Mouse (Mus musculus) liver, adult (tissue): Measurements from ENCODE around the gene Pla2g2f.

Experiments
- GATA4 ChIP-seq: IDR thresholded peaks from 2 replicates; pipeline ENCODE4 v1.6.1; 2014; ENCODE audit warnings: mild to moderate bottlenecking, low read length; ENCODE audit not compliant: insufficient replicate concordance

Gene Pla2g2f

DNA sequence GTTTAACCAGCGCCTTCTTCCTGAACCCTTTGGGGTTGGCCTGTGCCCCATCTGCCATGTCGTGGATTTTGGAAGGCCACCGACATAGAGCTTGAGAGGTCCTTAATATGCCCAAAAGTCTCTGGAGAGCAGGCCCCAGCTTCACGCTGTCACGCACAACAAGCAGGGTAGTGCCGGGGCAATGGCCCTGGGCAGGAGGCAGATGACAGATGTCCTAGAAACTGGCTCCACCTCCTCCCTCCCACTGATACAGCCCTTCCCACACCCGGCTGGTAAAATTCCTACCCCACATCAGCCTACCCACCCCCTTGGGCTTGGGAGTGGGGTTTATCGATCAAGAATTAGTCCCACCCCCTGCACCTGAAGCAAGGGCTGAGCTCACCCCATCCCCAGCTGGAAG is at the start of gene Pla2g2f:
Gene Pla2g2f, minus strand, starts transcription at position 211 of the 400 bp plus-strand sequence.
- no peak for TF ChIP-seq GATA4

DNA sequence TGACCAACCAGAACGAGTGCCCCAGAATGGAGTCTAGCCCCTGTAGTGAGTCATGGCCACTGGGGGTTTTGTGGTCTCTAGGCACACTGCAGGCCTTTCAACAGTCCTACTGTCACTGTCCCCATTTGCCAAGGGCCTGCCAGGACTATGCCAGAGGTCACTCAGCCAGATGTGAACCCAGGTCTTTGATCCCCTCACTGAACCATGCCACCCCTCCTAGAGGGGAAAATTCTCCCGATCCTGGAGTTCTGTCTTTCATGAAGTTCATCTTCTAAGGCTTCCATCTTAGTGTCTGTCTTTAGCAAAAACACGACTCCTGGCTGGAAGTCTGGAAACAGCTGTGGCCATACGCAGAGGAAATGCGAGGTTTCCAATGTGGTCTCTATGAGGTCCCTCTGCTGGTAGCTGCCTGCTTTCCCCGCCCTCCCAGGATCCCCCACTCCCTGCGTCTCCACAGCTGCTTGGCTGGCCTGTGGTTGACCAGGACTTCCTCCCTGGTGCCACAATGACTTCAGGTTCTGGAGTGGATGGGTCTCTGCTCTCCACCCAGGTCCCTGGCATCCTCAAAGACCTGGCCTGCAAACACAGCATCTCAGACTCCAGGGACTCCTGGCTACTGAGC is 49.6 kb upstream of the Pla2g2f start:
- no peak for TF ChIP-seq GATA4

DNA sequence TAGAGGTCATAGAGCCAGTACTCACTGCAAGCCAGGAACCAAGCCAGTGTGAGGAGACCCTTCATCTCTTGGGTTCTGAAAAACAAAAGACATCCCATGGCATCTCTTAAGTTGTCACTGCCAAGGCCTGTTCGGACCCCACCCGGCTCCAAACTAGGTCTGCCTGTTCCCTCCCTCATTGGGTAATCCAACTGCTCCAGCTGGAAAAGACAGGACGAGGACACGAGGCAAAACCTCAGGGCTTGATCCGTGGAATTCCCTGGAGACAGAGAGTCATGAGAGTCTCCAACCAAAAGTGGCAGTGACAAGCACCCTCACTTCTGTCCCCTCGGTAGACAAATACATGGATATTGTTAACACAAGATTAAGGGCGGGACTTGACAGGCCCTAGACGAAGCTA is 48.7 kb upstream of the Pla2g2f start:
- TF ChIP-seq GATA4 = no peak

DNA sequence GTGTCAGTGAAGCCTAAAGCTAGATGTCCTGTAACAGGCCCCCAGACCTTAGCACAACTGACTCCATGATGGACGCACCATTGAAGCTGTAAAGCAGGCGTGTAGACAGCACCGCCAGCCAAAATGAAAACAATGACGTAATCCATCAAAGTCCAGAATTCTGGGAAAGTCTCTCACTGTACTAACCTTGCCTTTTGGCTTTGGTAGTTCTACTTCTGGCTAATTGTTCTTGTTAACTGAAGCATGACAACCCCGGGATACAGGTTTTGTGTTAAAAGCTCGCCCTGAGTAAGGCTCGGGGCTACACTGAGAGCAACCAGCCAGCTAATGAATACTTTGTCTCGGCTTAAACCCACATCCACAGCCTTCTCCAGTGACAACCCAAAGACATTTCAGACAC is 47.8 kb upstream of the Pla2g2f start:
- no peak for TF ChIP-seq GATA4

DNA sequence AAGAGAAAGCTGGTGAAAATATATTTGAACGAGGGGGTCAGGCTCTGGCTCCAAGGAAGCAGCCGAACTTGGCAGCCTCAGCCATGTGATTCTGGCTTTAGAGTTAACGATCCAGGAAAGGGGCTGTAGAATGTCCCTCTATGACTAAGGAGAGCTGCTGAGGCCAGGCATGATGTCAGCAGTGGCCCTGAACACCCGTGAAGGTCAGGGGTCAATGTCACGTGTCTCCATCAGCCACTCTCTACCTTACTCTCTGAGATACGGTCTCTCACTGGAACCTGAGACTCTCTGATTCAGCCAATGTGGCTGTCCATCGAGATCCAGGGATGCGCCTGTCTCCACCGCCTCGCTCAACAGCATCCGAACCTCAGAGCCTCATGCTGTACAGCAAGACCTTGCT is 45.5 kb upstream of the Pla2g2f start:
- TF ChIP-seq GATA4 = no peak

DNA sequence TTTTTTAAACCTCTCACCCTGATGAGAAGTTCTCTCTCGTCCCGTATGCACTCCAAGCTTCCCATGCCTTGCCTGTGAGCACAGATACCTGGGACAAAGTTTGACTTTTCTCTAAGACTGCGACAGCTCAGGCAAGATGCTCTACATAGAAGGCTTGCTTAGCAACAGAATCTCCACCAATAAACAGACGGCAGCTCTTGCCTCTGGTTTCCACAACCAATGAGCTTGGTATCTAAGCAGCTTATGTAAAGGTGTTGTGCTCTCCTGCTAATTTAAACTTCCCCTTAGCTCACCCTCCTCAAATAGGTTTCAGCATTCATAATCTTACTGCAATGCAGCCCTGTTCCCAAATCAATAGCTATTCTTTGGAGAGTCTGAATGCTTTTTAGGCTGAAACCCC is 44.2 kb upstream of the Pla2g2f start:
- TF ChIP-seq GATA4 = no peak

DNA sequence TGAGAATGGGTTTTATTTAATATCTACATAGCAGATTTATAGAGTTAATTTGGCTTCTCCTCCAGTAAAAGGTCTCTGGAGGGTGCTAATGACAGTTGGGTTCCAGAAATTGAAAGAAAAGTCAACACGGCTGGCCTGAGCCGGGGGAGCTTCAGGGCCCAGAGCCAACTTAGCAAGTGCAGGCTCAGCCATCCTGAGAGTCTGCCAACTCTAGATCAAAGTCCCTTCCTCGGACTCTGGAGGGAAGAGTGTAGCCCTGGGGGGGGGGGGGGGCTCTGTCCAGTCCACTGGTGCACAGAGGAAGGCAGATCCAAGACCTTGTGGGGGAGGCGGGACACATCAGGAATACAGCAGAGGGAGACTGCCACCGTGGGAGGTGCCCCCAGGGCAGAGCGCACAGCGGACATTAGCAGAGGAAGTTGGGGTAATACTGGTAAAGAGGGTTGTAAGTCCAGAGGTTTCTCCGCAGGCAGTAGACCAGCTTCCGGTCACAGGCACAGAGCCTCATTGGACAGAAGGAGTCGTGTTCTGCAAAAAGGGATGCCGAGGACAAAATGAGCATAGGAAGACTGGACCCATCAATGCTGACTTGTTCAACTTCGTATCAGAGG is 42.8 kb upstream of the Pla2g2f start:
- no peak for TF ChIP-seq GATA4

DNA sequence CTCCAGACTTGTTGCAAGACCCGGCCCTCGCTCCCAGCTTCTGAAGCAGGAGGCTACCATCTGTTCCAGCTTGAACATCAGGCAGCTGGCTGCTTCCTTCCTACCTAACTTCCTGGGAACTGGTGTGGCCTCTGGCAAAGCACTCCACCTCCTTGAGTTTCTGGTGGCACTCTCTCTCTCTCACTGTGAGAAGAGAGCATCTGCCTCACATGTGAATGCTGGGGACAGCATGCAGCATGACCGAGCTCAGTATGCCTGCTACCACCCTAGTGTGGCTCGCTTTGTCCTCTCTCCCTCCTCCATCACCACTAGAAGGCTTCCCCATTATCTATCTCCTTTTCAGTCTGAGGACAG is 39.8 kb upstream of the Pla2g2f start:
- TF ChIP-seq GATA4 = no peak

DNA sequence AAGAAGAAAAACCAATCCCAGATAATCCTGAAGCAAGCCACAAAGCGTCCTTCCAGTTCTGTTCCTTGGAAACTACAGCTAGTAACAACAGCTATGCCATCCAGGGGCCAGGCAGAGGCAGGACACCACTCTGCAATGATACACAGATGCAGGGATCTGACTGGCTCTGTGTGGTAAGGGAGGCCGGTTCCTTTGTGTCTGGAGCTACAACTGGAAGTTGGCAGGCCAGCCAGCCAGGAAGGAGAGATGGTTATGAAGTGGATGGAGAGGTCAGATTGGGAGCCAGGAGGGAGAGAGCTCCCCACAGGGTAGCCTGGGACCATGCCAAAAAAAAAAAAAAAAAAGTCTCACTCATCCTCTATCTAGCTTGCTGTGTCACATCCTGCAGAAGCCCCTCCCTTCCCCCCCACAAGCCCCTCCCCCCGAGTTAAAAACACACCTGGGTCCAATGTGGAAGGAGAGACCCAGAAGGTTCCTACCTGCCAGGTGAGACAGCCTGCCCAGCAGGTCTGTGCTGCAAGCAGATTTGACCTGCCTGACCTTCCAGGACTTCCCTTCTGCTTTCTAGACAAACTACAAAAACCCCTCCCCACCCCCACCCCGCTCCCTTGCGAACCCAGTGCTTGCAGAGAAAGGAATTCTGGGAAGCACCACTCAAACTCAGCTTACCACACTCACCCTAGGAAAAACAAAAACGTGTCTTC is 39.2 kb upstream of the Pla2g2f start:
- TF ChIP-seq GATA4 = no peak

DNA sequence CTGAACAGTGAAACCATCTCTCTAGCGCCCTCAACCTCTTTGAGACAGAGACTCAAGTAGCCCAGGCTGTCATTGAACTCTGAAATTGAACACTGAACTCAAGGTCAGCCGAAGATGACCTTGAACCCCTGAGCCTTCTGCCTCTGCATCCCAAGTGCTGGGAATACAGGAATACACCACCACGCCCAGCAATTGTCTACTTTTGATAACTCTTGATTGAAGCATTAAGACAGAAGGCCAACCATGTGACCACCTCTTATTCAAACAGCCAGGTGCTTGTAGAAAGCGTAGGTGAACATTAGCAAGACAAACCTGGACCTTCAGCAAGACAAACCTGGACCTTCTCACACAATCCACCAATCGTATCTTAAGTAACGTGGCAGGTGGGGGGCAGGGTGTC is 36.9 kb upstream of the Pla2g2f start:
- no peak for TF ChIP-seq GATA4

DNA sequence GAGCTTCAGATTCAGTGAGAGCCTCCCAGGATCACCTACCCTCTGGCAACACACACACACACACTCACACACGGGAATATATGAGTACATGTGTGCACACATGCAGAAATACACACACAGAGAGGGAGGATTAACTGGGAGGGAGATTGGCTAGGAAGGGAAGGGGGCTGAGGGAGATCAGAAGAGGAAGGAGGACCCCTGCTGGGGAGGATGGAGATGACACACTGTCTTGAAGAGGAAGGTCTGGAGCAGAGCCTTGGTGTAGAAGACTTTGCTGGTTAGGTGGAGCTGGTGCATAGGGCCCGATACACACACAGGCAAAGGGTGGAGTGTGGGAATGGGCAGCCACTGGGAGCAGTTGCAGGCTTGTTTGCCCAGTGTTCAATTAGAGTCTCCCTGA is 35.9 kb upstream of the Pla2g2f start:
- TF ChIP-seq GATA4 = no peak

DNA sequence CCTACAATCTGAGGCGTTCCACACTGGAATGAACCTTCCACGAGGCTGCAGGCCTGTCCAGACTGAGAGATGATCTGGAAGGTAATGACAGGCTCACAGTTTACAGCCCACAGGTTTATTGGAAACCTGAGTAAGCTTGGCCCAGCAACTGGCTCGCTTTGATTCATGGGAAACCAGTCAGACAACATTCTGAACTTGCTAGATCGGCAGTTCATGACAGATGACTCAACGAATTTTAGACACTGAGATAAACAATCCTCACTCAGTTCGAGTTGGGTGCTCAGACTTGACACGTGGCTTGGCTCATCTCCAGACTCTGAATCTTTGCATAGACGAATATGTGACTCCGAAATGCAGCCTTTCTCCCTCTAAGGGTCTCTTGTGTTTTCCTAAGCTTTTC is 35.2 kb upstream of the Pla2g2f start:
- TF ChIP-seq GATA4 = no peak

DNA sequence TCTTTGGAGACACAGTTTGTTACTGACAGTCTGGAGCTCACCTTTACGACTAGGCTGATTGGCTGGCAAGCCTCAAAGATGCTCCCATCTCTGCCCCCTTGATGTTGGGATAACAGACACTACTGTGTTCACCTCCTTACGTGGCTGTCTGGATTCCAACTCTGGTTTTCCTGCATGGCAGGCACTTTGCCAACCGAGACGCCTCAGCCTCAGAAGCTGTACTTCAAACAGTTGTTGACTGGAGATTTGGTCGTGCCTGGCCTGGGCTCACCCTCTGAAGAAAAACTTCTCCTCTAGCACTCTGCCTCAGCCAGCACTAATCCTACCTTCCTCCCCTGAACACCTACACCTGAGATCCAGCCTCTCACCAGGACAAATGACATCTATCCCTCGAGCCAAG is 34.0 kb upstream of the Pla2g2f start:
- no peak for TF ChIP-seq GATA4

DNA sequence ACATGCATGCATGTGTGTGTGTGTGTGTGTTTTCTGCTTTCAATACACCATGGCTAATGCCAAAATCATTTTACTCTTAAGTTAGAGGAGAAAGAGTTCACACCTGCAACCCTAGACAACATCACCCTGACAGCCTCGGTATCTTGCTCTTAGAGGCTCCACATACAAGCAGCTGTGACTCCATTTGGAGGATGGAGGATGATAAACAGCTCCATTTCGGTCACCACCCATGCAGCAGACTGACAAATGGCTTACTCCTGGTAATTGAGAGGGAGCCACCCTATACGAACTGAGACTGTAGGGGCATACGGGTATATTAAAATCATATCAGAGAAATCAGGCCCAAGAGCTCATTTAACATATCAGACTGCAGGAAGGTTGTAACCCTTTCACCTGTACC is 31.0 kb upstream of the Pla2g2f start:
- no peak for TF ChIP-seq GATA4

DNA sequence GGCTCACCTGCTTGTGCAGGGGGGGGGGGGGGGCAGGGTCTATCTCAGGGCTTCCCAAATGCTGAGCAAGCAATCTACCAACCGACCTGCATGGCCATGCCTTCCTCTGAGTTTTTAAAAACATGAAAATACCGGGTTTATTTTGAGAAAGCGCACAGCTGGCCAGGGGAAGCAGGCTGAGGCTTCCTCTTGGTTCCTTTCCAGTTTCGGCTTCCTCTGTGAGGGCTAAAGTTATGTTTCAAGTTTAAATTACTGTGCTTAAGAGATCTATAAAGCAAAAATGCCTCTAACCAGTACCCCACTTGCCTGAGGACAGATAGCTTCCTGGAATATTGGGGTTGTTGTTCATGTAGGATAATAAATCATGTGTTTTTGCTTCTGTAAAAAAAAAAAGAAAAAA is 28.7 kb upstream of the Pla2g2f start:
- no peak for TF ChIP-seq GATA4

DNA sequence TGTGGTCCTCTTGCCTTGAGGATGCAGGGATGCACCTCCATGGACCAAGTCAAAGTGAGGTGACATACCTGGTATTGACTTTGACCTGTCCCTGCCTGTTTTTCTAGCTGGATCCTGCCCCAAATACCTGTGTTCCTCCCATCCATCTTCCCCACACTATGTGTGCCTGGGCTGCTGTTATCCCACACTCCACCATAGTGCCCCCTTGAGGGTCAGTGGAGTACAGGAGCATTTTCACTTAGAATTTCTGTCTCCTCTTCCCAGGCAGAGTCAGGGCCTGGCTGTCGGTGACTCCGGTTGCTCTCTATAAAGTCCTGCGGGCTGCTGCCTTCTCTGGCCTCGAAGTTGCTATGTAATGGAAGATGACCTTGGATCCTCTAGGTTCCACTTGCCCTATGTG is 28.3 kb upstream of the Pla2g2f start:
- TF ChIP-seq GATA4 = no peak

DNA sequence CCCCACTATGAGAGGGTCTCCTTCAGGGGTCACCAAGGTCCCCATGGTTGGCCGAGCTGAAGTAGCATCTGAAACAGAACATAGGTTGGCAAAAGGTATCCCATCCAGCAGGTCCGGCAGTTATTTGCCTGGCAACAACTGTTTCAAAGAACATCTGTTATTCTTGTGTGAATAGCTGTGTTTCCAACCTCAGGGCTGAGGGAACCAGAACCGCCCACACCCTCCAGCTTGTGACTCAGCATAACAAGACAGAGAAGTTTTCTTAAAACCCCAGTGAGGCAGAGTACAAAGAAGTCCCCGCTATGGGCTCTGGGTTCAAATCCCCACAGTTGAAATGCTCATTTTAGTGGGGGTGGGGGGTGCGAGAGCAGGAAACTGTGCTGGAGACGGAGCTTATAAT is 24.7 kb upstream of the Pla2g2f start:
- no peak for TF ChIP-seq GATA4
